Mouse (Mus musculus) thymus, adult 2 months (tissue): ENCODE measurements around the gene Tmem138. TPM values are rescaled to one million over a fixed set of nuclear protein-coding genes. Genes with fewer than 3 reads are reported as not detected.

Experiments used
- DNase-seq: peaks from one replicate; pipeline ENCODE4 v3.0.0; 2021
- H3K27ac ChIP-seq: fragments of 200-500 bp; 2 replicates; pipeline ENCODE4 v1.5.1; 2012; ENCODE audit warnings: low read length, control low read depth; ENCODE audit not compliant: control insufficient read depth, insufficient read depth
- H3K27me3 ChIP-seq: fragments of 200-500 bp; 2 replicates; pipeline ENCODE4 v1.6.1; 2012; ENCODE audit warnings: mild to moderate bottlenecking, low read length, moderate library complexity, mixed read lengths; ENCODE audit not compliant: control insufficient read depth, insufficient read depth
- H3K36me3 ChIP-seq: fragments of 200-500 bp; 2 replicates; pipeline ENCODE4 v1.6.1; 2012; ENCODE audit warnings: mild to moderate bottlenecking, low read length, moderate library complexity; ENCODE audit not compliant: control insufficient read depth, insufficient read depth
- H3K4me1 ChIP-seq: fragments of 200-500 bp; replicated peaks from 2 replicates; pipeline ENCODE4 v1.6.1; 2012; ENCODE audit warnings: low read length; ENCODE audit not compliant: control insufficient read depth, insufficient read depth
- H3K4me3 ChIP-seq: fragments of 200-500 bp; 2 replicates; pipeline ENCODE4 v1.5.1; 2012; ENCODE audit warnings: mild to moderate bottlenecking, low read length, control low read depth, moderate library complexity; ENCODE audit not compliant: control insufficient read depth, insufficient read depth
- CTCF ChIP-seq: fragments of 200-500 bp; IDR thresholded peaks from 2 replicates; pipeline ENCODE4 v1.5.1; 2012; ENCODE audit warnings: mild to moderate bottlenecking, control low read depth, low read length, moderate library complexity, borderline replicate concordance; ENCODE audit not compliant: control insufficient read depth, poor library complexity, insufficient read depth; ENCODE audit errors: extremely low read depth
- POLR2A ChIP-seq: fragments of 200-500 bp; IDR thresholded peaks from 2 replicates; pipeline ENCODE4 v1.6.1; 2012; ENCODE audit warnings: mild to moderate bottlenecking, low read length, control low read depth, moderate library complexity; ENCODE audit not compliant: control insufficient read depth, poor library complexity, insufficient read depth; ENCODE audit errors: extremely low read depth
- WGBS: fragments of 180-500 bp; shearing (Covaris S2); methylation state at CpG from one replicate; pipeline ENCODE4 v1.1.7; 2018; 5-methylcytosine and 5-hydroxymethylcytosine counted together
- polyA plus RNA-seq: library from polyadenylated mRNA; depleted of rRNA; stranded (reverse); fragments of >200 nt; gene quantifications from 2 replicates; pipeline ENCODE4 v1.2.3, GENCODE M21; 2012

Tmem138 gene
- polyA plus RNA-seq, 1 experiment, result 20.6 TPM

DNA sequence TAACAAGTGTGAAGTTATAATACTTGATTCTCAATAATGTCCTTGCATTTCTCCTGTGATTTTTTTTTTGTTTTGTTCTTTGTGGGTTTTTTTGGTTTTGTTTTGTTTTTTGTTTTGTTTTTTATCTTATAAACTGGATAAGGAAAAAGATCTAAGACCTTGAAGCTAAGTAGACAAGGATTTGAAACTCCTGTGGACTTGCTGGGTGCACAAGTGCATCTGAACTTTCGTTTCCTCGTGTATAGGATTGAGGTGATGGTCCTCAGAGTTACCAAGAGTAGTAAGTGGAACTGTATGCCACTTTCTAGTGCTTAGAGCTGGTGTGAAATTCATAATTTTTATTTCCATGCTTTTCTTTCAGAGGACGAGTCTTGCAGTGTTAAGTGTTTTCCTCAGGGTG, 2.9 kb upstream of the Tmem138 start:
- Histone ChIP-seq H3K4me3 (no peak overlapping the region), H3K27ac (no peak overlapping the region), H3K36me3 (no peaks in the 10 kb centered on the region), H3K27me3 (no peaks in the 10 kb centered on the region), H3K4me1 (peaks cover 13% of the 10 kb centered on the region)
- WGBS, result 68% methylated on average over 3 of the region's 3 CpGs
- TF ChIP-seq POLR2A (no peak), CTCF (no peak)
- DNase-seq, result no peak

DNA sequence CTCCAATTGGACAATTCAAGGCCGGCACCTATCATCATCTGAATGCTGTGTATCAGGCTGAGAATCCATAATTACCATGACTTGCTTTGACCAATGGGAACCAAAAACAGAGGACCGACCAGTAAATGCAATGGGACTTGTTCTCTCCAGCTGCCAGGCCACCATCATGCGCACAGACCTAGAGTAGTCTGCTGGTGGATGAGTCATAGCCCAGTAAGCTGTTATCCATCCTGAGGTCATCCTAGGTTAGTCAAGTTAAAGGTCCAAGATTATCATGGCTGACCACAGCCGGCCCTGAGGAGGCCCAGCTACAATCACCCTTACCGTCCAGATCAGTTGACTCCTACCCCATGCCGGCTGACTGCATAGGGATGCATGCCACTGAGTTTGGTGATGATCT, 7.5 kb downstream of the Tmem138 start:
- H3K27me3 ChIP-seq, result no peaks in the 10 kb centered on the region
- no peak overlapping the region for H3K27ac ChIP-seq
- H3K4me3 ChIP-seq, result no peak overlapping the region
- peaks cover 5% of the 10 kb centered on the region; the same call in 1 of the 2 replicates for H3K36me3 ChIP-seq
- no peaks in the 10 kb centered on the region for H3K4me1 ChIP-seq
- WGBS, result 98% methylated on average over 6 of the region's 6 CpGs
- TF ChIP-seq POLR2A (no peak), CTCF (no peak)
- no peak for DNase-seq

DNA sequence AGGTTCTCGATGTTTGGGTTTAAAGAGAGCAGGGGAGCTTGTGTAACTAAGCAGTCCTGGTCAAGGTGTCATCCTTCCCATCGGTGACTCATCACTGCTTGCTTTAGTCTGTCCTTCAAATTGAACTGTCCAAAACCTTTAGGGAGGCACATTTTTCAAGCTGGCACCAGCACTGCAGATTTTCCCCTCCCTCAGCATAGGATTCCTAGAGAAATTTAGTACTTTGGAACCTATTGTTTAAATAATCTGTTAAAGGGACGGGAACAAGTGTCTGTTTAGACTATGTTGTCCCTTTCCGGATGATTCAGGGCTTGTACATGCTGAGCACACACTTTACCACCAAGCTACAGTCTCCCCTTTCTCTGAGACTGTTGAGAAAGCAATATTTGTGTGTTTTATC, 11.9 kb downstream of the Tmem138 start:
- Histone ChIP-seq H3K36me3 (no peaks in the 10 kb centered on the region; the same call in 1 of the 2 replicates), H3K27me3 (no peaks in the 10 kb centered on the region), H3K27ac (no peak overlapping the region), H3K4me1 (no peaks in the 10 kb centered on the region), H3K4me3 (no peak overlapping the region)
- no peak for TF ChIP-seq POLR2A
- TF ChIP-seq CTCF, result no peak
- DNase-seq, result no peak
- WGBS, result 87% methylated on average over 4 of the region's 4 CpGs

DNA sequence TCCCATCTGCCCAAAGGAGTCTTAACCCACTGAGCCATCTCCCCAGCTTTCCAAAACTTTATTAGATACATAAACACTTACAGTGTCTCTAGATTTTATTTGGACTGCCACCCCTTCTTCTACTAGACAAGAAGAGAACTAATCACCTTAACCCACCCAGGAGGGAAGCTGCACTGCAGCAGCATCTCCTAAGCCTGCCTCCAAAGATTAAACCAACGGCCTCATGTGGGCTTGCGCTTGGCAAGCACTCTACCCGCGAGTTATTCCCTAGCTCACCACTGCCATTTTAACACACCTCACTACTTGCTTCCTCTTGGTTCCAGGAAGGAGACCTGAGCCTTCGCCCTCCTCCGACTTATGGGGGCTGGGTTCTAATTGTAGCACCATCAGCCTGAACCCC, 12.9 kb downstream of the Tmem138 start:
- TF ChIP-seq POLR2A (no peak), CTCF (no peak)
- no peak for DNase-seq
- H3K27me3 ChIP-seq, result no peaks in the 10 kb centered on the region
- H3K4me1 ChIP-seq, result no peaks in the 10 kb centered on the region
- 83% methylated on average over 6 of the region's 6 CpGs for WGBS
- H3K4me3 ChIP-seq, result no peak overlapping the region
- no peaks in the 10 kb centered on the region; the same call in 1 of the 2 replicates for H3K36me3 ChIP-seq
- H3K27ac ChIP-seq, result no peak overlapping the region

DNA sequence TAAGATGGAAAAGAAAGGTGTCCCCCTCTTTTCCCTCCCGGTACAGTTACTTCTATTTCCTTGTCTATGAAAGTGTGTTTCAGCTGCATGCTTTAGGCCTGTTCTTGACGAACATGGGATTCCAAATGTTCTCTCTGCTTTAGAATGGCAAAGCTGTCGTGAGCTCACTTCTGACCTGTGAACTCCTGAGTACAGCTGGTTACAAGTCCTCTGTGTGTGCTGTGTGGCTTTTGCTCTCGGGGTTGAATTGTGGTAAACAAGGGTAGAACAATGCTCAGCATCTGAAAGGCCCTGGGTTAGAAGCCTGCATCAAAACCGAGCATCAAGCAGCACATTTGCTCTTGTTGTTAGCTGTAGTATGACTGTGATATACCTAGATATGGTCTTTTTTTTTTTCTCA, 14.8 kb downstream of the Tmem138 start:
- H3K4me3 ChIP-seq, result no peak overlapping the region
- H3K4me1 ChIP-seq, result no peaks in the 10 kb centered on the region
- no peak overlapping the region for H3K27ac ChIP-seq
- H3K36me3 ChIP-seq, result no peaks in the 10 kb centered on the region
- H3K27me3 ChIP-seq, result no peaks in the 10 kb centered on the region
- no peak for DNase-seq
- WGBS, result 73% methylated on average over 5 of the region's 5 CpGs
- no peak for TF ChIP-seq POLR2A
- no peak for TF ChIP-seq CTCF

DNA sequence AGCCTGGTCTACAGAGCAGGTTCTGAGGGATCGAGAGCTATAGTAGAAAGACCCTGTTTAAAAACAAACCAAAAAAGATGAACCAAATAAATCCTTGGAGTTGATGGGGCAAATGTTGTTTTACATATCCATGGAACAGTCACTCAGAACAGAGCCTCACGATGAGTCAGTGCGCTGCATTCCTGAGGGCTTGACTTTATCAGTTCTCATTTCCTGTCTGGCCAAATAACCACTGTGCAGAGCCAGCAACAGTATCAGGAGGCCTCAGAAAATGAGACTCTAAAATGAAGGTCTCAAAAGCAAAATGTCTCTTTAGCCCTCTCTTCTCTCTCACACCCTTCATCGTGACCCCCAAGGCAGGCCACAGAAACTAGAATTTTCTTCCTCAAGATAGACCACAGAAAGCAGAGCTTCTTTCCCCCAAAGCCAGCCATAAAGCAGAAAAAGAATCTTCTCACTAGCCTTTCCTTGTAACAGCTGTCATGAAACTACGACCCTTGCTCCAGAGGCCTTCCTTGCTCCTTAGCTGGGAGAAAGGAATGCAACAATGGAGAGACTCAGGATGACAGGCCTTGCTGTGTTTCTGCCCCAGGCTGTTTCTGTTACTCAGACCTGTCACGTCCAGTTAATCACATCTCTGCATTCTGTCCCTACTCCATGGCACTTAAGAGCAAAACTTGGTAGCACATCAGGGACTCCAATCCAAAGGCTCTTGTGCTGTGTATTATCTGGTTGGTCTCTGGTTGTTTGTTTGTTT, 15.4 kb downstream of the Tmem138 start:
- Histone ChIP-seq H3K27ac (no peak overlapping the region), H3K27me3 (no peaks in the 10 kb centered on the region), H3K36me3 (no peaks in the 10 kb centered on the region), H3K4me3 (no peak overlapping the region), H3K4me1 (no peaks in the 10 kb centered on the region; the same call in 1 of the 2 replicates)
- TF ChIP-seq POLR2A (no peak), CTCF (no peak)
- 87% methylated on average over 6 of the region's 6 CpGs for WGBS
- DNase-seq, result no peak
